Mouse (Mus musculus) ES-E14 (cell line): ENCODE measurements around the gene Htra2. TPM values are rescaled to one million over a fixed set of nuclear protein-coding genes. Genes with fewer than 3 reads are reported as not detected.
A peak's percentile ranks its signal among the peaks of the same experiment; 100 is the strongest.

Experiments
- DNase-seq: peaks from one replicate; pipeline ENCODE4 v3.0.0-alpha.2; 2013; ENCODE audit warnings: low read depth, low spot score
- H3K27ac ChIP-seq: 2 replicates; pipeline ENCODE4 v1.5.1; 2012; ENCODE audit warnings: low read depth, mild to moderate bottlenecking, low read length, moderate library complexity, mixed read lengths; ENCODE audit not compliant: poor library complexity, insufficient read depth, severe bottlenecking
- H3K36me3 ChIP-seq: 2 replicates; pipeline ENCODE4 v1.6.1; 2012; ENCODE audit warnings: mild to moderate bottlenecking, low read length, moderate library complexity, mixed read lengths; ENCODE audit not compliant: control insufficient read depth, poor library complexity, insufficient read depth, severe bottlenecking
- H3K4me1 ChIP-seq, 2 experiments: fragments of 150-350 bp in 1 of 2; sonication (generic) in 1 of 2; 2 replicates each; pipeline ENCODE4 v1.6.1; 2012; ENCODE audit warnings: low read length in 2 of 2, mild to moderate bottlenecking in 1 of 2, mixed read lengths in 1 of 2; ENCODE audit not compliant: control insufficient read depth in 2 of 2, insufficient read depth in 2 of 2, poor library complexity in 1 of 2
- H3K4me3 ChIP-seq, 2 experiments: fragments of 150-350 bp in 1 of 2; sonication (generic) in 1 of 2; 2 replicates each; pipeline ENCODE4 v1.5.1; 2012; ENCODE audit warnings: low read length in 2 of 2, low read depth in 1 of 2, mild to moderate bottlenecking in 1 of 2, mixed read lengths in 1 of 2; ENCODE audit not compliant: insufficient read depth in 1 of 2, poor library complexity in 1 of 2, severe bottlenecking in 1 of 2
- H3K9ac ChIP-seq: 2 replicates; pipeline ENCODE4 v1.6.1; 2012; ENCODE audit warnings: low read depth, mild to moderate bottlenecking, low read length, mixed read lengths; ENCODE audit not compliant: poor library complexity, insufficient read depth, severe bottlenecking
- H3K9me3 ChIP-seq: fragments of 150-350 bp; sonication (generic); 2 replicates; pipeline ENCODE4 v1.6.1; 2012; ENCODE audit warnings: low read depth, mild to moderate bottlenecking, low read length; ENCODE audit not compliant: control insufficient read depth, insufficient read depth
- CHD2 ChIP-seq: IDR thresholded peaks from 2 replicates; pipeline ENCODE4 v1.6.1; 2014; ENCODE audit warnings: mild to moderate bottlenecking, low read depth, low read length, inconsistent platforms
- HCFC1 ChIP-seq: IDR thresholded peaks from 2 replicates; pipeline ENCODE4 v1.6.1; 2012; ENCODE audit warnings: low read length, inconsistent platforms, borderline replicate concordance; ENCODE audit not compliant: insufficient read depth
- MAFK ChIP-seq: IDR thresholded peaks from 2 replicates; pipeline ENCODE4 v1.6.1; 2014; ENCODE audit warnings: mild to moderate bottlenecking, low read depth, low read length, inconsistent platforms; ENCODE audit not compliant: insufficient read depth
- ZC3H11A ChIP-seq: IDR thresholded peaks from 2 replicates; pipeline ENCODE4 v1.6.1; 2012; ENCODE audit warnings: low read depth, mild to moderate bottlenecking, inconsistent platforms, low read length, borderline replicate concordance
- ZNF384 ChIP-seq: IDR thresholded peaks from 2 replicates; pipeline ENCODE4 v1.6.1; 2012; ENCODE audit warnings: low read depth, low read length, inconsistent platforms
- in situ Hi-C, 2 experiments: fragments of 600-800 bp; cut with MboI; formaldehyde crosslinking; loops; one replicate each; pipeline ENCODE4 v1.15.1; 2025; ENCODE audit warnings: low sequenced_read_pairs in 2 of 2, inconsistent platforms in 1 of 2; ENCODE audit not compliant: unreplicated experiment in 2 of 2
- total RNA-seq: library from RNA; depleted of rRNA; stranded (reverse); fragments of 300-350 nt; gene quantifications from 2 replicates; pipeline ENCODE4 v1.2.3, GENCODE M21; 2012

Htra2 gene
- total RNA-seq, 1 experiment, result 66.8 TPM

- in situ Hi-C loops, result no loop called here
- Histone ChIP-seq H3K9ac (no peak overlapping the region), H3K9me3 (no peaks in the 10 kb centered on the region), H3K27ac (no peak overlapping the region), H3K36me3 (peaks cover 2% of the 10 kb centered on the region), H3K4me3 (no peak overlapping the region), H3K4me1 (0 out of 4 replicates have a peak, but pooled peaks cover 0 to 2% of the 10 kb centered on the region in 2 experiments)
- TF ChIP-seq ZC3H11A, result no peak
- TF ChIP-seq ZNF384, result no peak
- no peak for TF ChIP-seq HCFC1
- TF ChIP-seq MAFK, result no peak
- no peak for TF ChIP-seq CHD2
- no peak for DNase-seq
Observed at GRCm38 (mm10) chr6:83080210-83080609, 25.1 kb upstream of the Htra2 start.

GRCm38 (mm10) chr6:83078324-83078858 is 23.3 kb upstream of the Htra2 start:
- TF ChIP-seq MAFK (no peak), HCFC1 (no peak), ZC3H11A (no peak), CHD2 (no peak), ZNF384 (no peak)
- in situ Hi-C loops, result no loop called here
- DNase-seq, result peak; percentile 97
- peak overlapping the region; percentile 83 to 90 for H3K4me3 ChIP-seq
- no peaks in the 10 kb centered on the region for H3K9me3 ChIP-seq
- peak overlapping the region; percentile 93 for H3K9ac ChIP-seq
- H3K27ac ChIP-seq, result peak overlapping the region; percentile 75
- H3K4me1 ChIP-seq, result 0 out of 4 replicates have a peak, but pooled peaks cover 0 to 2% of the 10 kb centered on the region in 2 experiments
- peaks cover 2% of the 10 kb centered on the region for H3K36me3 ChIP-seq

GRCm38 (mm10) chr6:83077630-83078323 is 22.7 kb upstream of the Htra2 start, which contains the start of gene Pcgf1:
Gene Pcgf1, plus strand, starts transcription at chr6:83077869.
- peak within 1 kb of the TSS; percentile 93 for H3K9ac ChIP-seq
- H3K27ac ChIP-seq, result peak within 1 kb of the TSS; percentile 75
- no peaks in the 10 kb centered on the region for H3K9me3 ChIP-seq
- no peak for TF ChIP-seq ZC3H11A
- TF ChIP-seq CHD2, result no peak
- no peak for TF ChIP-seq ZNF384
- no peak for TF ChIP-seq MAFK
- TF ChIP-seq HCFC1, result no peak
- 0 out of 4 replicates have a peak, but pooled peaks cover 0 to 2% of the 10 kb centered on the region in 2 experiments for H3K4me1 ChIP-seq
- peaks cover 2% of the 10 kb centered on the region for H3K36me3 ChIP-seq
- in situ Hi-C loops, result no loop called here
- H3K4me3 ChIP-seq, result peak within 1 kb of the TSS; percentile 83 to 90
- DNase-seq, result no peak

GRCm38 (mm10) chr6:83074979-83075378 is 19.9 kb upstream of the Htra2 start:
- no peak overlapping the region for H3K9ac ChIP-seq
- no peak overlapping the region for H3K4me3 ChIP-seq
- TF ChIP-seq CHD2 (no peak), HCFC1 (no peak), MAFK (no peak), ZC3H11A (no peak), ZNF384 (no peak)
- peaks cover 2% of the 10 kb centered on the region; the same call in 1 of the 2 replicates for H3K36me3 ChIP-seq
- no peaks in the 10 kb centered on the region for H3K9me3 ChIP-seq
- in situ Hi-C loops, result loop anchor here (5.0 to 25.0 kb wide), 3 partner anchors 637 to 1512 kb away; partner anchors contain the start of genes Vax2 (in 2 of the 2) and Cyp26b1 (in 1 of the 2)
- H3K4me1 ChIP-seq, result peaks cover 2% of the 10 kb centered on the region in 2 experiments; a peak in 1 of 4 replicates
- DNase-seq, result no peak
- H3K27ac ChIP-seq, result no peak overlapping the region
